Mouse (Mus musculus) brain, adult 2 months (tissue): ENCODE data around the gene Vmn2r43.
"Not testable (repeated sequence)": the region's sequence is repeated elsewhere in the genome, so short reads cannot be mapped to it uniquely, and the experiment has no call there.

ENCODE experiments used
- DNase-seq: peaks from one replicate; pipeline ENCODE4 v3.0.0; 2011; ENCODE audit warnings: low read depth, low spot score

The Vmn2r43 gene

GRCm38 (mm10) chr7:8260499-8260898 lies at the start of gene Vmn2r43:
Gene Vmn2r43, minus strand, starts transcription at chr7:8260599.
- DNase-seq, result not testable (repeated sequence)

DNA sequence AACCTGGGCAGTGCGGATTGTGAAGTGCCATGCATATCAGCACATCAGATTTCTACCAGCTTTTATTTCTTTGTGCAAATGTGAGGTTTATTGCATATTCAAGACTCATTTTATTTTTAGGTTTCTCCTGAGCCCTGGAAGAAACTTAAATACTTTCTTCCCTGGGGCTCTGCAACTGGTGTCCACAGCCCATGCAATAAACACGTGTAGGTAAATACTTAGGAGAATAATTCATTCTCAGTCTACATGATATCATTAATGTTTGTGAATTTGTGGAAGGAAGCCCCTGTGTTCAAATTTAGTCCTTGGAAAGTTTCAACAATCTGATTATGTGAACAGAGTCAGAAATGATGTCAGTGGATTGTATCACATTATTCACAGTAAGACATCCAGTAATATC lies 60.2 kb downstream of the Vmn2r43 start, which contains the start of gene Vmn2r42:
Gene Vmn2r42 (minus strand): TSS at position 101 of the 400 bp plus-strand sequence.
- not testable (repeated sequence) for DNase-seq
